Mouse (Mus musculus) midbrain, embryonic 12.5 days (tissue): ENCODE measurements at regions not wholly inside any gene's neighbourhood (a gene's known extent, or its start where the extent isn't known, plus 50 kb on each side); places are given as distances from the start of the nearest gene placed in this dataset.

Source experiments
- ATAC-seq: fragments of 200-750 bp; cut with Nextera tagmentation; 2 replicates; pipeline ENCODE4 v1.8.0; 2017; ENCODE audit warnings: low read depth, moderate TSS enrichment, moderate library complexity; ENCODE audit not compliant: low FRiP score
- H3K27ac ChIP-seq: fragments of 300-500 bp; sonication (generic); replicated peaks from 2 replicates; pipeline ENCODE4 v1.5.1; 2016; ENCODE audit warnings: mild to moderate bottlenecking
- H3K27me3 ChIP-seq: fragments of 300-500 bp; sonication (generic); 2 replicates; pipeline ENCODE4 v1.6.1; 2016; ENCODE audit warnings: mild to moderate bottlenecking
- H3K36me3 ChIP-seq: fragments of 300-500 bp; sonication (generic); 2 replicates; pipeline ENCODE4 v1.6.1; 2016
- H3K4me1 ChIP-seq: fragments of 300-500 bp; sonication (generic); 2 replicates; pipeline ENCODE4 v1.6.1; 2016
- H3K4me2 ChIP-seq: fragments of 300-500 bp; sonication (generic); replicated peaks from 2 replicates; pipeline ENCODE4 v1.6.1; 2016; ENCODE audit warnings: mild to moderate bottlenecking, moderate library complexity
- H3K4me3 ChIP-seq: fragments of 300-500 bp; sonication (generic); 2 replicates; pipeline ENCODE4 v1.5.1; 2016; ENCODE audit warnings: mild to moderate bottlenecking
- H3K9ac ChIP-seq: fragments of 300-500 bp; sonication (generic); replicated peaks from 2 replicates; pipeline ENCODE4 v1.6.1; 2016; ENCODE audit warnings: mild to moderate bottlenecking, moderate library complexity
- H3K9me3 ChIP-seq: fragments of 300-500 bp; sonication (generic); 2 replicates; pipeline ENCODE4 v1.6.1; 2016; ENCODE audit warnings: mild to moderate bottlenecking
- WGBS: fragments of 180-500 bp; shearing (Covaris S2); methylation state at CpG from one replicate; pipeline ENCODE4 v1.1.7; 2016; 5-methylcytosine and 5-hydroxymethylcytosine counted together

DNA sequence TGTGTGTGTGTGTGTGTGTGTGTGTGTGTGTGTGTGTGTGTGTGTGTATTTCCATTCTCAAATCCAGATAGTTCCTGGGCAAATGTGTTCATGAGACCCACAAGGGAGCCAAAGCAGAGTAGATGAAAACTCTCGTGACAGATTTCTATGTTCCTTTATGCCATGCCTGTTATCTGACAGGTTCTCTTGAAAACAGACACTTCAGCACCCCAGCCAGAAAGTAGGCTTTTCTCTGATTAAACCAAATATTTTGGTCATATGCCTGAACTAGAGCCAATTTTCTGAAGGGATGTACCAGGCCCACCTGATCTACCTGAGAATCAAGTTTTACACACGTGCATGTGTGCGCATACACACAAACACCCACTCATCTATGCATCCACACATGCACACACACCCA lies 95.5 kb downstream of the Psat1 start:
- no peak overlapping the region for H3K4me2 ChIP-seq
- 93% methylated on average over 3 of the region's 3 CpGs for WGBS

DNA sequence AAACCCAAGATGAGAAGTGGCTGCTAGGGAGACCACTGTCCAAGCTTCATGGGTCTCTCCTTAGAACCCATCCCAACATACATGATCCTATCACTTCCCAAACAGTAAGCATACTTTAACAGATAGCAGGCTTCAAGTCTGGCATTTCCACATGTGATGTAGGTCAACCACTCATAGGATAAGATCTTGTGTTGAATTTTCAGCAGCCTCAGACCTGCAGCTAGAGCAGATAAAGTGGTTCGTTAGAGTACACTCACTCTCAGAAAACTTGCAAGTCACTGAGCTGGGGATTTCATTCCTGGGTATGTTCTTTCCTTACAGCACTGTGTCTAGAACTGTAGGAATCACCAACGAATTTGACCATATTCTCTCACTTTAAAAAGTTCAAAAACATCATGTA lies 96.4 kb downstream of the Psat1 start:
- no peak overlapping the region for H3K4me3 ChIP-seq
- no peak overlapping the region for H3K9ac ChIP-seq
- 71% methylated on average over 2 of the region's 2 CpGs for WGBS
- no peak overlapping the region for H3K4me2 ChIP-seq
- no peak for ATAC-seq
- H3K27me3 ChIP-seq = no peaks in the 10 kb centered on the region
- H3K36me3 ChIP-seq = no peaks in the 10 kb centered on the region
- H3K4me1 ChIP-seq = no peaks in the 10 kb centered on the region
- no peaks in the 10 kb centered on the region for H3K9me3 ChIP-seq
- H3K27ac ChIP-seq = no peak overlapping the region

More for the DNA sequence above, 95.5 kb downstream of the Psat1 start:
- Histone ChIP-seq H3K4me3 (no peak overlapping the region), H3K9me3 (no peaks in the 10 kb centered on the region), H3K27ac (no peak overlapping the region), H3K27me3 (no peaks in the 10 kb centered on the region), H3K36me3 (no peaks in the 10 kb centered on the region), H3K9ac (no peak overlapping the region), H3K4me1 (no peaks in the 10 kb centered on the region)
- no peak for ATAC-seq

DNA sequence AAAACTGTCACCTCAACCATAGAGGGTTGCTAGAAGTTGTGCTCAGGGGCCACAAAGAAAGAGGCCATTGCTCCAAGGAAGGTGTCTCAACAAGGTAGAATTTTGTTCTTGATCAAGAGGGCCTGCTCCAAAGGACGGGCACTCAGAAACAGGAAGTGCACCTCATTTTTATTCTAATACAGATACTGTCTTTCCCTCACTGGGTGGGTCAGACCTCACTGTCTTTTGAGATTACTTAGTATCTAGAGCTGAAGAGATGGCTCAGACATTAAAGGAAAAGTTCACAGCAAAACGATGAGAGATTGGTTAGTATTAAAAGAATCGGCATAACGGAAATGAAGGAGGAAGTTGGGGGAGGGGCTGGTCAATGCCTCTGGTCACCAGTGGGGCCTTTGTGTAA lies 97.9 kb downstream of the Psat1 start:
- H3K27ac ChIP-seq = no peak overlapping the region
- 89% methylated on average over 4 of the region's 4 CpGs for WGBS
- no peaks in the 10 kb centered on the region for H3K4me1 ChIP-seq
- H3K4me2 ChIP-seq = no peak overlapping the region
- no peaks in the 10 kb centered on the region for H3K36me3 ChIP-seq
- no peak overlapping the region for H3K4me3 ChIP-seq
- no peaks in the 10 kb centered on the region for H3K27me3 ChIP-seq
- H3K9ac ChIP-seq = no peak overlapping the region
- ATAC-seq = no peak
- H3K9me3 ChIP-seq = no peaks in the 10 kb centered on the region

DNA sequence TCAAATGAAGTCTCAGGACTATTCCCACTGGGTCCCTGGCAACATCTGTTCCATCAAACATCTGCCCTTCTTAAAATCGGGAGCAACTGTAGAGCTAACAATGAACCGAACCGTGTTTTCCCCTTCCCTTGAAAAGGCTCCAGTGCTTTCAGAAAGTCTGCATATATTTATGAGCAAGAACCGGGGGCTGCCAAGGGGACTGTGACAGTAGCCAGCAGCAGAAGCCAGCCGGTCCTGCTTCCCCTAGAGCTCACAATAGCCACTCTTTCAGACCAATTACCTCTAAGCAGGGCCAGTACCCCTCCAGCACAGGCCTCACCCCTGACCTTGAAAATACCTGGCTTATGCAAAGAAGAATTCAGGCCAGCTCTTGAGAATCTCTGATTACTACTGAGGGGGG lies 108.8 kb downstream of the Psat1 start:
- Histone ChIP-seq H3K9ac (no peak overlapping the region), H3K36me3 (no peaks in the 10 kb centered on the region), H3K27me3 (peaks cover 15% of the 10 kb centered on the region), H3K9me3 (no peaks in the 10 kb centered on the region), H3K4me3 (no peak overlapping the region), H3K4me2 (no peak overlapping the region), H3K4me1 (peaks cover 28% of the 10 kb centered on the region), H3K27ac (peak overlapping the region; percentile 55; the same call in 1 of the 2 replicates)
- WGBS = 33% methylated on average over 5 of the region's 5 CpGs
- peak; percentile 64 for ATAC-seq

DNA sequence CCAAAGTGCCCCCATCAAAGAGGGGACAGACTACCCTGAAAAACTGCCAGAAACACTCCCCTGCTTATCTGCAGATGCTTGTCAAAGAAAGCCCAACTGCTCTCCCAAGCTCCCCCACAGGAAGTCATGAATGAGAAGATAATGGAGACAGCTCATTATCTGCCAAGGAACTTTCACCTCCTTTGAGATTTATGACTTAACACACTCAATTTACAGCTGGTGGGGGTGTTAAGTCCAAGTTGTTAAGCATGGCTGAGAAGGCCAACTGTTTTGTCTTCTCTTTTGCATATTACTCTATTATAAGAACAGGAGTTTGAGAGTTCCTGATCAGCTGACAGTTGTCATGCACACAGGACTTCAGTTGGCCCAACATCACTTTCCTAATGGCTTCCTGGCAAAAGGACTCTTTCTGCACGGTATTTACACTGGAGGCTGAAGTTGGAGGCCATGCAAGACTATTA lies 109.4 kb downstream of the Psat1 start:
- 55% methylated on average over 1 of the region's 1 CpGs for WGBS
- Histone ChIP-seq H3K4me3 (no peak overlapping the region), H3K27me3 (peaks cover 15% of the 10 kb centered on the region), H3K36me3 (no peaks in the 10 kb centered on the region), H3K27ac (peak overlapping the region; percentile 55), H3K9ac (no peak overlapping the region), H3K4me2 (no peak overlapping the region), H3K9me3 (no peaks in the 10 kb centered on the region), H3K4me1 (peaks cover 28% of the 10 kb centered on the region)
- 0 out of 2 replicates have a peak, but pooled peaks have one; percentile 47 for ATAC-seq

DNA sequence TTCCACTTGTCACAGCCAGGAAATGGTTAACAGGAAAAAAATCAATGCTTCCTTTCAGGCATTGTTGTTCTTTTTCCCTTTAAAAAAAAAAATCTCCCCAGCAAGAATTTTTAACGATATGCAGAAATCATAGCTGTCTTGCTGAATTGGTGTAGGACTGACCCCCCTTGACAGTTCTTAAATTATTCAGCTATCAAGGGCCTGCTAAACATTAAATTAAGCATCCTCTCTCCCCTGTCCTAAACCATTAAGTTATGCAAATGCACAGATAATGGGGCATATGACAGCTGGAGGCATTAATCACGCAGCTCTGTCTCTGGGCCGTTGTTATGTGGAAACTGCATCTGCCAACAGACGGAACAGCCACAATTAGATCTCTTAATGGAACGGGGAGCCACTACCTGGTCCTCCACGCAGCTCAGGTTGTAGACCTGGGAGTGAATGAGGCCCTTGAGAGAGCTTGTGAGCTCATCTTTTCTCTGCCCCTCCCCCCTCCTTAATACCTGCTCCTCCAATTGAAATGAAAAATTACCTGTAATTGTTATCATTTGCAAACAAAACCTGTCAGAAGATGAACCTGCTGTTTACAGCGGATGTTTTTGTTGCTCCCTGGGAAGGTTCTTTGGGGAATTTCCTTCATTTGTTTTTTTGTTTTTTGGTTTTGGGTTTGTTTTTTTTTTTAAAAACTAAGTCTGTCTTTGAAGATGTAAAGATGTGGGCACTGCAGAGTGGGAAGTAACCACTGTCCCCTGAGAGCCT lies 110.0 kb downstream of the Psat1 start:
- Histone ChIP-seq H3K9ac (no peak overlapping the region), H3K9me3 (no peaks in the 10 kb centered on the region), H3K27ac (peak overlapping the region; percentile 55), H3K36me3 (no peaks in the 10 kb centered on the region), H3K4me3 (no peak overlapping the region), H3K4me2 (0 out of 2 replicates have a peak overlapping the region, but pooled peaks have one; percentile 6), H3K4me1 (peaks cover 28% of the 10 kb centered on the region), H3K27me3 (peaks cover 17% of the 10 kb centered on the region)
- ATAC-seq = peak; percentile 84
- WGBS = 30% methylated on average over 7 of the region's 7 CpGs

DNA sequence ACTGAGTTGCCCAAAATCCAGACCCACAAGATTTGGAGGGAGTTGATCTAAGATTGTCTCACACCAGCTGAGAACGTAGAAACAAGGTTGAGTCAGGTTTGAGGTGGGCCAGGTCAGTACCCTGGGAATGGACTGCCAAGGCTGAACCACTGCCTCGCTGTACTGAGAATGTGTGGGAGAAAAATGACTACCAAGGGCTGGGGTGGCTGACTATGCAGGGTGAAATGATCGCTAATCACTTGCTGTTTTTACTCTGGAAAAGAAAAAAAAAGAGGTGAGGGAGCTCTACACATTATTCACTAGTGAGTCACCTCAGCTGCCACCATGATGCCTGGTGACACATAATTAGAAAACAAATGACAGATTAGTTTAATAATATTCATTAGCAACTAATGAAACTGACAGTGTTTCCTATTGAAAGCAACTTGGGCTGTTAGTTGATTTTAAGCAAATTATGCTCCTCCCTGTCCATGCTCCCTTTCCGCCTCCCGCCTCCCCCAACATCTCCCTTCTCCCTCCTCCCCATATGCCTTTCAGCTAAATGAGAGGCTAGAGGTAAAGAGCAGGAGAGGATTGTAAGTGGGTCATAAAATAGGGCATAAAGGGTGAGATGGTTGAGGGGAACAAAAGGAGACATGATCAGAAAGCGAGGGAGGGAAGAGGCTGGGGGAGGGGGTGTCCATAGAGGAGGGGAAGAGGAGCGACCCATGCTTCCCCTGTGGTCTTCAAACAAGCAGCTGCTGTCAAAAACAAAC lies 110.8 kb downstream of the Psat1 start:
- H3K9me3 ChIP-seq = no peaks in the 10 kb centered on the region
- H3K27me3 ChIP-seq = peaks cover 21% of the 10 kb centered on the region
- H3K36me3 ChIP-seq = no peaks in the 10 kb centered on the region
- H3K9ac ChIP-seq = no peak overlapping the region
- H3K4me2 ChIP-seq = no peak overlapping the region; the same call in 1 of the 2 replicates
- WGBS = 54% methylated on average over 7 of the region's 7 CpGs
- H3K4me1 ChIP-seq = peaks cover 28% of the 10 kb centered on the region
- ATAC-seq = peak; percentile 77
- H3K4me3 ChIP-seq = no peak overlapping the region
- H3K27ac ChIP-seq = peak overlapping the region; percentile 55

DNA sequence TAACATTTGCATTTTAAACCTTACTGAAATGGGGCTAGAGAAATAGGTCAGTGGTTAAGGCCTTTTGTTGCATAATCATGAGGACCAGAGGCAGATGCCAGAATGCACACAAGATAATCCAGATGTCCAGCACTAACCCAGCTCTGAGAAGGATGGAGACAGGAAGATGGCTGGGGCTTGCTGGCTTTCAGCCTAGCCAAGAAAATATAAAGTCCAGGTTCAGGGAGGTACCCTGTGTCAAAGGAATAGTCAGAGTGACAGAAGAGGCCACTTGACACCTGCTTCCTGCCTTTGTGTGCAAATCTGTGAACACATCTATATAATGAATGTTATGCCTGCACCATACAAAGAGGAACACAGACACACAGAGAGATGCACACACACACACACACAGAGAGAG lies 116.8 kb downstream of the Psat1 start:
- no peaks in the 10 kb centered on the region for H3K9me3 ChIP-seq
- no peaks in the 10 kb centered on the region; the same call in 1 of the 2 replicates for H3K4me1 ChIP-seq
- H3K4me2 ChIP-seq = no peak overlapping the region
- H3K36me3 ChIP-seq = no peaks in the 10 kb centered on the region
- peaks cover 23% of the 10 kb centered on the region for H3K27me3 ChIP-seq
- no peak overlapping the region for H3K4me3 ChIP-seq
- H3K27ac ChIP-seq = no peak overlapping the region
- no peak overlapping the region for H3K9ac ChIP-seq
- no peak for ATAC-seq

DNA sequence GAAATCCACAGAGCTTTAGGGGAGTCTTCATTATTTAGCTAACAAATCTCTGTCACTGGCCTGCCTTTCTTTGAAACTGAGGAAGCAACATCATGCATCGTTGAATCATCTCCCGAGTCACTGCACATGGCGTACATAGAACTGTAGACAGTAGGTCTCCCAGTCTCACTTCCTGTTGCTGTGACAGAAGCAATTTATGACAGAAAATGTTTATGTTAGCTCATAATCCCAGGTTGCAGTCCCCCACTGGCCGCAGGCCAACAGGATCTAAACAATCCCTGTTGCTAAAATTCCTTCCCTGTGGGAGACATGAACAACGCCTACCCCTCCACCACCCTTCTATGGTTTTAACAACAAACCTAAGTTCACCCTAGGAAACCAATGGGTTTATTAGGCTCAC lies 118.0 kb downstream of the Psat1 start:
- Histone ChIP-seq H3K9ac (no peak overlapping the region), H3K4me3 (no peak overlapping the region), H3K27ac (no peak overlapping the region), H3K9me3 (no peaks in the 10 kb centered on the region), H3K36me3 (no peaks in the 10 kb centered on the region), H3K27me3 (peaks cover 16% of the 10 kb centered on the region), H3K4me1 (no peaks in the 10 kb centered on the region; the same call in 1 of the 2 replicates), H3K4me2 (no peak overlapping the region)
- ATAC-seq = no peak
- WGBS = 80% methylated on average over 5 of the region's 5 CpGs

DNA sequence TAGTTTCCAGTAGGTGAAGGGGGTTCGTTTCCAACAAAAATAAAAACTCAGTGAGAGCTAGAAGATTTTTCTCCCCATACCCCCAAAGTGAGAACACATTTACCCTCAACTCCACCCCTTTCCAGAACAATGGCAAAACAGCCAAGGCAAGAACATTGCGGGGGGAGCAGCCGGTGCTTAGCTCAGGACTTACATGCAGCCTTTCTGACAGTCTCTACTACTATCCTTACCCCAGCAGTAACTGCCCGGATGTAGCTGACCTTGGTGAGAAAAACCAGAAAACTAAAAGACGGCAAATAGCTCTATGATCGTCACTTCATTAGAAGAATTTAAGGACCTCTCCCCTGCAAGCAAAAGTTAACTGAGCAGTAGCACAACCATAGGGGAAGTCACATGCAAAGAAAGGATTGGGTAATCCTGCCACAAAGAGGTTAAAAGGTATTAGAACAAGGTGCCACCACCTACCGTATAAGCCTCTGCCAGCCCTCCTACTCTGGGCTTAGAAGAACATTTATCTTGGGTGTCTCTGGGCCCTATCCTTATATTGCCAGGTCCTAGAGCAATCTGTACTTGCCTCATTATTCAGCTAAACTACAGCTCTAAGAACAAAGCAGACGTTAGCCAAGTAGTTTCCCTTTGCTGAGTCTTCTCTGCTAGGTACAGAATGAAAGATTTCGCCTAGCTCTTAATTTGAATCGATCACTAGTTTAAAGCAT lies 119.0 kb downstream of the Psat1 start:
- 83% methylated on average over 10 of the region's 10 CpGs for WGBS
- Histone ChIP-seq H3K4me2 (no peak overlapping the region), H3K4me3 (no peak overlapping the region), H3K27ac (no peak overlapping the region), H3K9ac (no peak overlapping the region), H3K27me3 (peaks cover 12% of the 10 kb centered on the region), H3K36me3 (no peaks in the 10 kb centered on the region), H3K9me3 (no peaks in the 10 kb centered on the region), H3K4me1 (no peaks in the 10 kb centered on the region; the same call in 1 of the 2 replicates)
- ATAC-seq = no peak

DNA sequence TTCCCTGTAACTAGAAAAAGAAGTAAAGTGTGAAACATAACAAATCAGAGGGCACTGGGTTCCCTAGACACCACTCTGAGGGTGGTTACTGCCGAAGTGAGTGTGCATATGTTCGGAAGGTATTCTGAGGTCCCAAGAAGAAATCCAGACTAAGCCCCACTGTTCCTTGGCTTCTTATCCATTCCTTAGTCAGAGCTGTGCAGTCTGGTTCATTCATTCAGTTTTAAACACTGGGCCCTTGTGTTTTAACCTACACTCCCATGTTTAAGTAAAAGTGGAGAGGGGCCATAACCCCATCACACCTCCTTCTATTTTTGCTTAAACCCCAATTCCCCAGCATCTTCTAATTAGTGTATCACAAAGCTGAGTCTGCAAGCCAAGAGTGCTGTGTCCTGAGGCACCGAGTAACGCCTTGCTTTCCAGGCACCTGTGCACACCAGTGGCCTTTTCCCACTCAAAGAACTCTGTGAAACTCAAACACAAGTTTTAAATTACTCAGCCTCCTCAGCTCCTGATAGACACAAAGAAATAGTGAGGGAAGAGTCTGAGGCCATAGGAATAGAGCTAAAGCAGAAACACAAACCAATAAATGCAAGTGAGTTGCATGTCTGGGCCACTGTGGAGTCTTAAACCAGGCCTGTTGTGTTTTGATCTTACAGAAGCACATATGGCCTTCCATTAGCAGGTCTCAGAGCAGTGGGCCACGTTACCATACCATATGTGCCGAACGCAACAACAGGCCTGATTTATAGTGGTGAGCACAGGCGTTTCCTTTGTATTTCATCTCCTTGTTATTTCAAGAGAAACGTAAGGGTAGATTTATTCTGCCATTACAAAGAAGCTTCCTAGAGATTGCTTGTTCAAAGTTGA lies 119.8 kb downstream of the Psat1 start:
- Histone ChIP-seq H3K36me3 (no peaks in the 10 kb centered on the region), H3K4me1 (no peaks in the 10 kb centered on the region; the same call in 1 of the 2 replicates), H3K9ac (no peak overlapping the region), H3K4me2 (no peak overlapping the region), H3K27me3 (peaks cover 12% of the 10 kb centered on the region), H3K27ac (no peak overlapping the region), H3K4me3 (no peak overlapping the region), H3K9me3 (no peaks in the 10 kb centered on the region)
- ATAC-seq = no peak
- WGBS = 83% methylated on average over 9 of the region's 9 CpGs
